Mouse (Mus musculus): Measurements from ENCODE around the gene 4930435E12Rik.
"Not testable (repeated sequence)": the region's sequence is repeated elsewhere in the genome, so short reads cannot be mapped to it uniquely, and the experiment has no call there.

Gene 4930435E12Rik
- long read RNA-seq, experiment 1: 0 reads
- long read RNA-seq, experiment 2: 0 reads

- intact Hi-C loops (cut with DNase I): no loop called here
Measured at GRCm38 (mm10) chr16:38828649-38829048, at the start of gene 4930435E12Rik. Gene 4930435E12Rik (minus strand): TSS chr16:38828749.

GRCm38 (mm10) chr16:38874481-38874880, 45.9 kb upstream of the 4930435E12Rik start:
- intact Hi-C loops (cut with DNase I): no loop called here

GRCm38 (mm10) chr16:38873231-38873630, 44.7 kb upstream of the 4930435E12Rik start:
- intact Hi-C loops (cut with DNase I): no loop called here

GRCm38 (mm10) chr16:38864358-38864757, 35.8 kb upstream of the 4930435E12Rik start:
- intact Hi-C loops (cut with DNase I): no loop called here

- intact Hi-C loops (cut with DNase I): no loop called here
Measured at GRCm38 (mm10) chr16:38860548-38860947, 32.0 kb upstream of the 4930435E12Rik start.

GRCm38 (mm10) chr16:38858120-38858749, 29.7 kb upstream of the 4930435E12Rik start:
- intact Hi-C loops (cut with DNase I): loop anchor here (1.0 kb wide), 1 partner anchor 195 kb away; no protein-coding TSS in a partner anchor

- intact Hi-C loops (cut with DNase I): loop anchor here (5.0 to 10.0 kb wide), 2 partner anchors 78 to 275 kb away; no protein-coding TSS in a partner anchor
Measured at GRCm38 (mm10) chr16:38812521-38812920, 16.0 kb downstream of the 4930435E12Rik start.

GRCm38 (mm10) chr16:38810196-38810595, 18.4 kb downstream of the 4930435E12Rik start:
- intact Hi-C loops (cut with DNase I): loop anchor here (5.0 to 10.0 kb wide), 2 partner anchors 75 to 273 kb away; no protein-coding TSS in a partner anchor

- intact Hi-C loops (cut with DNase I): not testable (repeated sequence)
Measured at GRCm38 (mm10) chr16:38807796-38808195, 20.8 kb downstream of the 4930435E12Rik start.

GRCm38 (mm10) chr16:38800091-38800490, 28.5 kb downstream of the 4930435E12Rik start, which contains the start of gene Upk1b:
Gene Upk1b (minus strand): TSS chr16:38800328.
- intact Hi-C loops (cut with DNase I): no loop called here

GRCm38 (mm10) chr16:38798957-38799450, 29.5 kb downstream of the 4930435E12Rik start:
- intact Hi-C loops (cut with DNase I): no loop called here

GRCm38 (mm10) chr16:38793120-38793519, 35.4 kb downstream of the 4930435E12Rik start:
- intact Hi-C loops (cut with DNase I): no loop called here

GRCm38 (mm10) chr16:38789966-38790365, 38.6 kb downstream of the 4930435E12Rik start:
- intact Hi-C loops (cut with DNase I): no loop called here

GRCm38 (mm10) chr16:38789016-38789415, 39.5 kb downstream of the 4930435E12Rik start:
- intact Hi-C loops (cut with DNase I): no loop called here

GRCm38 (mm10) chr16:38785301-38785700, 43.2 kb downstream of the 4930435E12Rik start:
- intact Hi-C loops (cut with DNase I): no loop called here

- intact Hi-C loops (cut with DNase I): no loop called here
Measured at GRCm38 (mm10) chr16:38782524-38783067, 46.0 kb downstream of the 4930435E12Rik start.

- intact Hi-C loops (cut with DNase I): no loop called here
Measured at GRCm38 (mm10) chr16:38781946-38782345, 46.6 kb downstream of the 4930435E12Rik start.

GRCm38 (mm10) chr16:38780960-38781572, 47.5 kb downstream of the 4930435E12Rik start:
- intact Hi-C loops (cut with DNase I): no loop called here

GRCm38 (mm10) chr16:38776342-38776741, 52.2 kb downstream of the 4930435E12Rik start:
- intact Hi-C loops (cut with DNase I): no loop called here

GRCm38 (mm10) chr16:38774964-38775746, 53.4 kb downstream of the 4930435E12Rik start:
- intact Hi-C loops (cut with DNase I): no loop called here

- intact Hi-C loops (cut with DNase I): no loop called here
Measured at GRCm38 (mm10) chr16:38772906-38773496, 55.5 kb downstream of the 4930435E12Rik start.

All from adrenal gland (tissue).